Mouse (Mus musculus): Measurements from ENCODE around the gene Mad2l2.
"Not testable (repeated sequence)": the region's sequence is repeated elsewhere in the genome, so short reads cannot be mapped to it uniquely, and the experiment has no call there.

DNA sequence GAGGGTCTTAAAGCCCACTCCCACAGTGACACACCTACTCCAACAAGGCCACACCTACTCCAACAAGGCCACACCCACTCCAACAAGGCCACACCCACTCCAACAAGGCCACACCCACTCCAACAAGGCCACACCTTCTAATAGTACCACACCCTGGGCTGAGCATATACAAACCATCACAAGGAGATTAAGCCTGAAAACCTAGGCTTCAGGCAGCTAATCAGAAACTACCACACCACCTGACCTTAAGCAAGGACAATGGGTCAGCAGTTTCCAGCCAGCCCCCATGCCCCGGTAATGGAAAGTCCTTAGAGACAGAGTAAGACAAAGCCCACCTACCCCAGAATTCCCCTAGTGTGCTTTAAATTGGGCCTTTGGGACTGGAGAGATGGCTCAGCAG is 58.6 kb downstream of the Mad2l2 start:
- TF ChIP-seq POLR2A (IDR thresholded peaks at IDR 0.05; ENCODE audit: control insufficient read depth, low read depth, low read length); CTCF (IDR thresholded peaks at IDR 0.05; ENCODE audit: control insufficient read depth, insufficient read depth, insufficient replicate concordance, low read depth, low read length): not testable (repeated sequence)

Measured in testis, adult 2 months (tissue).